Mouse (Mus musculus) heart, postnatal 4 days (tissue): ENCODE data around the gene Mipol1. TPM values are rescaled to one million over a fixed set of nuclear protein-coding genes. Genes with fewer than 3 reads are reported as not detected.

ENCODE experiments used
- DNase-seq: peaks from one replicate; pipeline ENCODE4 v3.0.0; 2021
- total RNA-seq, 2 experiments: library from RNA; stranded (reverse); gene quantifications; 2 replicates each; pipeline ENCODE4 v1.2.3; 2021

Mipol1 gene
- total RNA-seq, 2 experiments from 2014 or later: 8.5 TPM

DNA sequence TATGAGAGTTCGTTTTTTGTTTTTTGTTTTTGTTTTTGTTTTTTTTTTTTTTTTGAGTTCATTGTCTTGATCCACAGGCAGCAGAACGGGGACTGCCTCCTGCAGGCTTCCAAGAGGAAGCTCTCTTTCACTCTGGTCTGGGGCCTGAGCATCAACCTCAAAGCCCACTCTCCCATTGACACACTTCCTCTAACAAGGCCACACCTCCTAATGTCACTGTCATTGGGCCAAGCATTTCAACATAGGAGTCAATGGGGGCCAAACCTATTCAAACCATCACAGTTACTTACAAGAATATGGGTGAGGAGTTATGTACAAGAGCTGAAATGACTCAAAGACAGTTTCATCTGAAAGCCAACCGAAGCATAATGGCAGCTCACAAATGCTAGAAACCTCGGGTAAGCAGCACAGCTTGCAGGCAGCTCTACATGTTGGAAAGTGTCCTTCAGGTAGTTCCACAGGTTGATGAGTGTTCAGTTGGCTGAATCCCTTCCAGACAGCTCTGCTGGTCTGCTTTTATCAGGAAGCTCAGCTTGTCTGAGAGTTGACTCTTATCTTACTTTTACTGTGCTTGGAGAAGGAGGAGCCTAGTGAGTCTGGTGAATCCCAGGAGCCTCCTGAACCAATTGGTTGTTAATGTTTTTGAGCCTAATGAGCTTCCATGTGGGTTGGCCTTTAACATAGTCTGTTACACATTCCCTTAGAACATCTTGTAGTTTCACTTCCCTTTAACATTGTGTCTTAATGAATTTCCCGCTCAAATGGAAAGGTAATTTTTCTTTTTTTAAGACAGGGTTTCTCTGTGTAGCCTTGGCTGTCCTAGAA lies 13.7 kb downstream of the Mipol1 start:
- DNase-seq: no peak

DNA sequence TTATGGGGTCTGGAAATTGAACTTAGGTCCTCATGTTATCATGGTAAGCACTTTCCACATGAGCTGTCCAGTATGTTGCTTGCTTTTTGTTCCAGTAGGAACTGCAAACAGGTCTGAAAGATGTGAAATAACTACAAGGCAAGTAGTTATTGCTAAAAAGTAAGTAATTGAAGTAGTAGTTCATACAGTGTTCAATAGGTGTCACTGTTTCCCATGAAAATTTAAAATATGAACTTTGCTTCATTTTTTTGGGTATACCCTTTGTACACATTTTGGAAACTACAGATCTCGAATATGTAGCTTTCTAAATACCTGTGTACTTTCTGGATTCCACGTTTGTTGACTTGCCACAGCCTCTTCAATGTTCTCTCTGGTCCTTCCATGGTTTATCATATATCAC lies 28.3 kb downstream of the Mipol1 start:
- no peak for DNase-seq

GRCm38 (mm10) chr12:57275456-57275855 lies 45.2 kb downstream of the Mipol1 start:
- DNase-seq: no peak

DNA sequence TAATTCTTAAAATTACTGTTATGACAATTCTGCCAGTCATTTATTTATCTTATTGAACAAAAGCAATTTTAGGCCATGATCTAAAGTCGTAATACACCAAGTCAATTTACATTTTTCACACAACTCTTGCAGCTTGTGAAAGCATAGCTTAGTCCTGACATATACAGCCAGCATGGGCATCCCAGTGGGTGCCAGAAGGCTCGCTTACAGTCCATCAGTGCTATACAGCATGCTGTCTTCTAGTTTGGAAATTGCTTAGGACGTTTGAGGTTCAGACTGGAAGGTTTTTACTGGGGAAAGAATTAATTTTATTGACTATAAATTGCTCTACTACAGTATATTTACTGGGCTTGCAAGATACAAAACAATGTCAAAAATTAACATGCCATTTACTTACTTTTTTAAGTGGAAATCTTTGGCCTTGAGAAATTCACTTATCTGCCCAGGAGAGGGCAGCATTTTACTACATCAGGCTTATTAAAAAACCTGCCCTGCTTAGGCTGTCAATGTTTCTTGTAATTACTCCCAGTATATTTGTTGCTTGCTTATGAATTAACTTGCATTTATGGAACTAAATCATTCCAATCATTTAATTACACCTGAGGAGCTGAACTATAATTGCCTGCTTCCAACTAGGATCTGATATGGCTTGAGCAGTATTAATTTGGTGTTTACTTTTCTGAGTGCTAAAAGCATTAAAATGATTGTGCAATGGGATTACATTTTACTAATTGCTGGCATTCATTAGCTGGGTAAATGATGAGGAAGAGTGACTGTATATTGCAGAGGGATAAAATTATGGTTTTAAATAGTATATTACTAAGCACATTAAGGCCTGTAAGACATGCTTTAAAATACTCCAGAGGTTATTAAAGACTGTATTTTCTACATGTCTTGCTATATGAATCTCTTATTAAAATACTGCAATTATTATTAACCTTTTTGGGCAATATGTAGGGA lies 51.2 kb downstream of the Mipol1 start:
- DNase-seq: peak; percentile 13

GRCm38 (mm10) chr12:57285303-57286059 lies 55.3 kb downstream of the Mipol1 start:
- DNase-seq: no peak

DNA sequence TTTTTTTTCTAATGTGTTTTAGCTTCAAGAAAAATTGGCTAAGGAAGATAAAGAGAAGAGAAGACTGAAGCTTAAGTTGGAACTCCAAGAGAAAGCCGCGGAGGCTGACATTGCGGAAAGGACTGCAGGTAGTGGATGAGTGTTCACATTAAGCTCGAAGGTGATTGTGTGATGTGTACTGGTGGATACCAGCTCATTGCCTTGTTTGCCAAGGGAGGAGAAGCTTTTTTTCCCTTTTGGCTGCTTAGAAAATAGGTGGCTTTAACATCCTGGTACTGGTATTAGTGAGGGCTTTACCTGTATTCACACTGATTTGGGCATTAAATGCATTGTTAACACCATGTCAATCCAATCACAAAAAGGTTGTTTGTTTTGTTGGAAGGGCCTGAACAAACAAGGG lies 77.1 kb downstream of the Mipol1 start:
- no peak for DNase-seq

DNA sequence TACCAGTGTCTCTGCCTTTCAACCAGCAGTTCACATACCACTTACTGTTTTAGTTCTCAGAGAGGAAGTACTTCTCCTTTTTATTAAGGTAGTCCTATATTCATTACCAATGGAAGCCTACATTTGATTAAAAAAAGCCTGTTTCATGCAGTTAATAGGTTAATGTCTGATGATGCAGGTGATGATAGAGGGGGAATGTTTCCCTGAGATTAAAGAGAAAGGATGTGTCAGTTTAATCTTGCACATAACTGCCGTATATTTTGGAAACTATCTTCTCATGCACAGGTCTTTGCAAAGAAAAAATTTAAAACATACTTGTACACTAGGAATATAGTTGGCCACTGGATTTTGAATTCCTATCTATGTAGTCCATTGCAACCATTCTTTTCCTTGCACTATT lies 77.5 kb downstream of the Mipol1 start:
- DNase-seq: no peak

GRCm38 (mm10) chr12:57339053-57339452 lies 108.8 kb downstream of the Mipol1 start:
- no peak for DNase-seq

DNA sequence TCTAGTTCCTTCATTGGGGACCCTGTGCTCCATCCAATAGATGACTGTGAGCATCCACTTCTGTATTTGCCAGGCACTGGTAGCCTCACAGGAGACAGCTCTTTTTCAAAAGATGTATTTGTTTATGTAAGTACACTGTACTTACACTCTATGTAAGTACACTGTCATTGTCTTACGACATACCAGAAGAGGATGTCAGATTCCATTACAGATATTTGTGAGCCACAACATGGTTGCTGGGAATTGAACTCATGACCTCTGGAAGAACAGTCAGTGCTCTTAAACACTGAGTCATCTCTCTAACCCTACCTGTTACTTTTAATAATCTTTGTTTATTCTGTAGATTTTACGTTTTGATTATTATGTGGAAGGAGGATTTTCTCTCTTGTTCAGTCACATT lies 109.9 kb downstream of the Mipol1 start:
- no peak for DNase-seq

GRCm38 (mm10) chr12:57362732-57363131 lies 132.5 kb downstream of the Mipol1 start:
- DNase-seq: no peak

DNA sequence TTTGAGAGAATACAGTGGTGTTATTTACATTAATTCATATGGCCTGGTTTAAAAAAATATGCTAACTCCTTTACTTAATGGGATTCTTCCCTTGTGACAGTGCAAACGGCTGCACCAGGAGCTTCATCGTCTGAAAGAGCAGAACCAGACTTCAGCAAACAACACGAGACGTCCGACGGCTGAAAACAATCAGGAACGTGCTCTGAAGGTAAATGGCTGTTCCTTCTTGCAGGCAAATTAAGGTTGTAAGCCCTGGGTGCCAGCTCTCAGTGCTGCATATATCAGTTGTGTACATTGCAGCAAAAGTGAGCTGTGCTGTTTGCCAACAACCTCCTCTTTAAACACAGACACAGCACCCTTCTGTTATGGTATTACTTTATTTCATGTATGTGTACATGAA lies 133.8 kb downstream of the Mipol1 start:
- DNase-seq: no peak

- DNase-seq: no peak
These were observed 141.7 kb downstream of the Mipol1 start for GRCm38 (mm10) chr12:57371790-57372547.

DNA sequence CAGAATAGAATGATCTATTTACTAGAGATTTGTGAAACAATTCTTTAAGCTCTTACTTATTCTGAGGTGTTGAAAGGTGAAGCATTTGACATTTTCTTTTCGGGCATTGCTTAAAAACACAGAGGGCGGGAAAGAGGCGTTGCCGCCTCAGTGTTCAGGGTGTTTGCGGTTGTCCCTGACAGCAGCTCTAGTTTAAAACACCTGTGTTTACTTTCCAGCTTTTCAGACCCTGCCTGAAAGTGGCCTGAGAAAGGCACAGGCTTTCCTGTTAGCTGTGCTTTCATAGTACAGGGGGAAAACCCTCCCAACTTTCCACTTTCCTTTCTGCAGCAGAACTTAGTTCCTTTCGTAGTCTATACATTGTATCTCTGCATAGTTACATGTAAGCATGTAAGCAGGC lies 152.6 kb downstream of the Mipol1 start:
- DNase-seq: no peak

- no peak for DNase-seq
These were observed 157.5 kb downstream of the Mipol1 start for GRCm38 (mm10) chr12:57387588-57388292.

DNA sequence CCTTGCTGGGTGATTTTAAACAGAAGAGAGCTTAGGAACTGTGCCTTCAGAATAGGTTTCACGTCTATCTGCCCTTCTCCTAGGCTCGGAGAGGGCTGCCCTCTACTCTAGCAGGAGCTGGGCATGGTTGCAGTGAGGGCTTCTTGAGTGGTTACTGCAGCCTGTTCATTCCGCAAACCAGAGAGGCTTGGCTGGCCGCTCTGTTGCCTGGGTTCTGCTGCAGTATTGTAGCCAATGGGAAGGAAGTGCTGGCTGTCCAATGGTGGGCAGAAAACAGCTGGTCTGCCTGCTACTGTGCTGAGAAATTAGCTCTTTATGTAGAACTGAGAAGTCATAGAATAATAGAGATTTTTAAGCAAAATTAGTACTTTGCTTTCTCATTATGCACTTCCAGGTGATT lies 169.3 kb downstream of the Mipol1 start:
- DNase-seq: no peak

- DNase-seq: no peak
These were observed 170.0 kb downstream of the Mipol1 start for GRCm38 (mm10) chr12:57400186-57400585.

- DNase-seq: no peak
These were observed 170.9 kb downstream of the Mipol1 start for GRCm38 (mm10) chr12:57401126-57401525.

DNA sequence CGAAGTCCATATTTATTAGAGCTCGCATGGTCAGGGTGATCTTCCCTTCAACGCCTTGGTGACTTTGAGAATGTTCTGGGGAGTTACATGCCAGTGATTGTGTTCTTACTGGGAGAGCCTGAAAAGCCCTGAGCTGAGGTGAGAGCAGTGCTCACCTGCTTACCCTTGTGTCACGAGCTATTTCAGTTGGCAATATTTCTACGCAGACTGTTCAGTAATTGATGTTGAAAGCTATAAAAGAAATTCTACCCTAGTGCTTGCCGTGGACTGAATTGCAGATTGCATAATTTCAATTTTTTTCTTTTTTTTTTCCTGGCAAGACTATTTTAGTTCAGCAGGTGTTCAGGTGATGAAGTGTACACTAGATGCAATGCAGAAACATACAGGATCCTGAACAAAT lies 172.1 kb downstream of the Mipol1 start:
- no peak for DNase-seq

- no peak for DNase-seq
These were observed 179.7 kb downstream of the Mipol1 start for GRCm38 (mm10) chr12:57409976-57410375.

DNA sequence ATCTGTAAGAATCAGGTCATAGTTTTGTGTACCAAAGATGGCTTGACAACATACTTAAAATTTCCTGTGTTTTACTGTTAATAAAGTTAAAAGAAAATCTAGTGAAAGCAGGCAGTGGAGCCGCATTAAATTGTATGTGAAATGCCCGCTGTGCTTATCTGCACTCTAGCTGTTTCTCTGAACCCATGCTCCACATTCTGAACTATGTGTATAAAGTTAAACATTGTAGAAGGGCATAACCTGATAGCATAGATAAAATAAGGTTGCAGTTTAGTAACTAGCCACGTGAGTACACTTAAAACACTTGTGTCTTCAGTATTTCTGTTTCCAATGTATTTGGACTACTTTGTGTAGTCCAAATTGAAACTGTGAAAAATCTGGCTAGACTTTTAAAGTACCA lies 183.6 kb downstream of the Mipol1 start:
- no peak for DNase-seq

DNA sequence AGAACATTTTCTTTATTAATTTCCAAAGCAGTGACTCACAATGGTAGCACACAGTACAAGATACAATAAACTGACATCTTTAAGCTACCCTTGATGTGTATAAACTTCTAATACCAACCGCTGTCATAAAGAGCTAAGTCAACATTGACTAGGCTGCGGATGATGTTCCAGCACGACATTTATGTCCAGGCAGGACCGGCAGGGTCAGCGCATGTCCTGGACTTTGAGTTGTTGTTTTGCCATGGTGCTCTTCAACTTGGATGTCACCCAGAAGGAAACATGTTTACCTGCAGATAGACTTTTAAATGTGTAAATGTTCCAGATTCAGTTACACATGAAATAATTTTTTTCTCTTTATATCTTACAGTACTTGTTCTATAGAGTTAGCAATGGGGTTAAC lies 194.7 kb downstream of the Mipol1 start:
- DNase-seq: no peak
